Mouse (Mus musculus) forebrain, embryonic 13.5 days (tissue): ENCODE measurements around the gene Pa2g4. TPM values are rescaled to one million over a fixed set of nuclear protein-coding genes. Genes with fewer than 3 reads are reported as not detected.
"Not testable (repeated sequence)": the region's sequence is repeated elsewhere in the genome, so short reads cannot be mapped to it uniquely, and the experiment has no call there.

Experiments used
- ATAC-seq: fragments of 200-750 bp; cut with Nextera tagmentation; 2 replicates; pipeline ENCODE4 v1.8.0; 2017
- H3K27ac ChIP-seq: fragments of 300-500 bp; sonication (generic); 2 replicates; pipeline ENCODE4 v1.5.1; 2015; ENCODE audit warnings: inconsistent platforms, mild to moderate bottlenecking, moderate library complexity
- H3K27me3 ChIP-seq: fragments of 300-500 bp; sonication (generic); 2 replicates; pipeline ENCODE4 v1.6.1; 2015; ENCODE audit warnings: mild to moderate bottlenecking, inconsistent platforms
- H3K36me3 ChIP-seq: fragments of 300-500 bp; sonication (generic); 2 replicates; pipeline ENCODE4 v1.6.1; 2015; ENCODE audit warnings: mild to moderate bottlenecking, inconsistent platforms; ENCODE audit not compliant: poor library complexity, severe bottlenecking
- H3K4me1 ChIP-seq: fragments of 300-500 bp; sonication (generic); 2 replicates; pipeline ENCODE4 v1.6.1; 2015; ENCODE audit warnings: inconsistent platforms
- H3K4me2 ChIP-seq: fragments of 300-500 bp; sonication (generic); 2 replicates; pipeline ENCODE4 v1.6.1; 2015; ENCODE audit warnings: inconsistent platforms, mild to moderate bottlenecking, moderate library complexity
- H3K4me3 ChIP-seq: fragments of 300-500 bp; sonication (generic); 2 replicates; pipeline ENCODE4 v1.5.1; 2015; ENCODE audit warnings: mild to moderate bottlenecking, inconsistent platforms
- H3K9ac ChIP-seq: fragments of 300-500 bp; sonication (generic); 2 replicates; pipeline ENCODE4 v1.6.1; 2015; ENCODE audit warnings: mild to moderate bottlenecking, inconsistent platforms
- H3K9me3 ChIP-seq: fragments of 300-500 bp; sonication (generic); replicated peaks from 2 replicates; pipeline ENCODE4 v1.6.1; 2016; ENCODE audit warnings: inconsistent platforms
- WGBS: fragments of 180-500 bp; shearing (Covaris S2); methylation state at CpG from one replicate; pipeline ENCODE4 v1.1.7; 2015; 5-methylcytosine and 5-hydroxymethylcytosine counted together
- polyA plus RNA-seq: library from polyadenylated mRNA; unstranded; fragments of >200 nt; fragmentation: Nextera tagmentation; extraction: Ambion mirVana; gene quantifications from 2 replicates; pipeline ENCODE4 v1.2.1, GENCODE M21; 2015

Gene Pa2g4
- polyA plus RNA-seq, 1 experiment from 2014 or later: 173 TPM

DNA sequence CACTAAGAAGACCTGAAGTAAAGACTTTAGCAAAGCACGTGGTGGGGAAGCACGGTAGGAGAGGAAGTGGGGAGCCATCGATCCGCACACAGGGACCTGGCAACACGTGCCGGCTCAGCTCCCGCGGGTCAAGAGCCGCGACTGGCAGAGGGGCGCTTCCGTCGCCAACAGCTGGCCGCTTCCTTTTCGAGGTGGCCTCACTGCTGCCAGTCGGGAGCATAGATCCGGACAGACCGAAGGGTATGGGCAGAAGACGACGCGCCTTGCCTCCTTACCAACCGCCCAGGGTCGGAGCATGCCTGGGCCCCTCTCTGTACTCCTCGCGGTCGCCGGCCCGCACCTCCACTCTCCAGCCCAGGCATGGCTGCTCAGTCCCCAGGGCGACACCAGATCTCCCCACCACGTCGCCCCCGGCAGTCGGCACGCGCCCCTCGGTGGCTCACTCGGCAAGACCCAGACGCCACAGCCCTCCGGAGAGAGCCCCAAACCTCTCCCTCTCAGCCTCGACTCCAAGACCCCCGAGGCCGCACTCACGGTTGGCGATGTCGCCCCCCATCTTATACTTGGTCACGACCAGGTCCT lies 490 bp downstream of the Pa2g4 start:
- peaks cover 35% of the 10 kb centered on the region for H3K36me3 ChIP-seq
- WGBS: under 1% methylated on average over 46 of the region's 46 CpGs

DNA sequence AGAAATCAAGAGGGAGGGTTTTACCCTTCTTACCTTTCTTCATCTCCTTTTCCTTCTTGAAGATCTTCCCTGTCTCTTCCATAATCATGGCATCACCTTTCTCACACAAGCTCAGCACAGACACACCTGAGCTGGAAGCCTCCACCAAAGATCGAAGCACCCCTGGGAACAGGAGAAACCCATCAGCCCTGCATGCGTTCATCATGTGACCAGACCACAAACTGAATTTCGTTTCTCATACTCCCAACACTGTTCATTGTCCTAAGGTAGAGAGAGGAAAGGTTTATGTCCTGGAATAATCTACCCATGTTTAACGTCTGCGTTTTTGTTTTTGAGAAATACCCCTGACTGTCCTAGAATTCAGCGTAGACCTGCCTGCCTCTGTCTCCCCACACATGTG lies 2.2 kb downstream of the Pa2g4 start:
- no peak overlapping the region for H3K27ac ChIP-seq
- peak overlapping the region; percentile 94 for H3K4me2 ChIP-seq
- 89% methylated on average over 6 of the region's 6 CpGs for WGBS
- H3K9ac ChIP-seq: peak overlapping the region; percentile 96
- no peak for ATAC-seq
- peaks cover 23% of the 10 kb centered on the region for H3K4me1 ChIP-seq
- H3K36me3 ChIP-seq: peaks cover 52% of the 10 kb centered on the region
- no peaks in the 10 kb centered on the region for H3K27me3 ChIP-seq
- H3K4me3 ChIP-seq: 0 out of 2 replicates have a peak overlapping the region, but pooled peaks have one; percentile 90
- no peaks in the 10 kb centered on the region for H3K9me3 ChIP-seq

More for the DNA sequence above, 490 bp downstream of the Pa2g4 start:
- Histone ChIP-seq H3K4me3 (peak overlapping the region; percentile 90), H3K9me3 (no peaks in the 10 kb centered on the region), H3K27ac (peak overlapping the region; percentile 83), H3K27me3 (no peaks in the 10 kb centered on the region), H3K9ac (peak overlapping the region; percentile 96), H3K4me2 (peak overlapping the region; percentile 94), H3K4me1 (peaks cover 23% of the 10 kb centered on the region)
- ATAC-seq: no peak; the same call in 1 of the 2 replicates

DNA sequence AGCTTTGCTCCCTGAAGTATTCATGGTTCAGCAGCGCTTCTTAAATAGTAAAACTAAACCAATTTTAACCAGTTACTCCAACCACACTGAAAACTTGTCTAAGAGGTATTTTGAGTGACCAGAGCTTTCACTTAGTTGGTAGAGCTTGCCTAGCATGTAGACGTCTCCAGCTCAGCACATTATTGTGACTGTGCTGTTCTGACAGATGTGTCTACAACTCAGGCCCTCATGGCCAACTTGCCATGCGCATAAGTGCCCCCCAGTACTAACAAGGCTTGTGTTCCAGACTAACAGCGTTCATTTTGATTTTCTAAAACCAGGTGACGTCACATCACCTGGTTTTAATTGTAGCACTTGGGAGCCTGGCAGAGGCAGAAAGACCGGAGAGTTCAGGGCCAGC lies 8.8 kb downstream of the Pa2g4 start:
- Histone ChIP-seq H3K27ac (no peak overlapping the region; the same call in 1 of the 2 replicates), H3K27me3 (no peaks in the 10 kb centered on the region), H3K9ac (no peak overlapping the region), H3K36me3 (peaks cover 51% of the 10 kb centered on the region), H3K4me2 (no peak overlapping the region), H3K9me3 (no peaks in the 10 kb centered on the region), H3K4me1 (no peaks in the 10 kb centered on the region), H3K4me3 (no peak overlapping the region)
- no peak for ATAC-seq
- WGBS: 88% methylated on average over 6 of the region's 6 CpGs

DNA sequence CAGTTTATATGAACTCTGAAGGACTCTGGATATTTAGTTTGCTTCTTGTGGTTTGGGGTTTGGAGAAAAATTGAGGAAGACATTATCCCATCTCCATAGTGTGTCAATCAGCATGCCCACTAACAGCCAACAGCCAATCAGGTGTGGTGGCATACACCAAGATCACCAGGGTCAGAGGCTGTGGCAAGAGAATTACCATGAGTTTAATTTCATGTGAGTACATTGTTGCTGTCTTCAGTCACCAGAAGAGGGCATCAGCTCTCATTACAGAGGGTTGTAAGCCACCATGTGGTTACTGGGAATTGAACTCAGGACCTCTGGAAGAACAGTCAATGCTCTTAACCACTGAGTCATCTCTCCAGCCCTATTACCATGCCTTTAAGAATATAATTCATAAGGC lies 9.5 kb downstream of the Pa2g4 start:
- no peak overlapping the region for H3K27ac ChIP-seq
- H3K4me2 ChIP-seq: no peak overlapping the region
- peaks cover 44% of the 10 kb centered on the region for H3K36me3 ChIP-seq
- H3K9me3 ChIP-seq: no peaks in the 10 kb centered on the region
- no peak for ATAC-seq
- H3K27me3 ChIP-seq: no peaks in the 10 kb centered on the region
- H3K9ac ChIP-seq: no peak overlapping the region
- no peak overlapping the region for H3K4me3 ChIP-seq
- no peaks in the 10 kb centered on the region for H3K4me1 ChIP-seq

DNA sequence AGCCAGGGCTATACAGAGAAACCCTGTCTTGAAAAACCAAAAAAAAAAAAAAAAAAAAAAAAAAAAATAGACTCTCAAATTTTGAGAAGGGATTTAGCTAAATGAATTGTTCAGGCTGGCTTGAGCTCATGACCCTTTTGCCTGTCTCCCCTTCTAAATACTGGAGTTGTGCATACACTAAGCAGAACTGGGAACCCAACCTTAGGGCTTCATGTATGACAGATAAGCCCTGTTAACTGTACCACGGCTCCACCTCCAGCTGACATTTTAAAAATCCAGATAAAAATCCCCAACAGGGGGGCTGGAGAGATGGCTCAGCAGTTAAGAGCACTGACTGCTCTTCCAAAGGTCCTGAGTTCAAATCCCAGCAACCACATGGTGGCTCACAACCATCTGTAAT lies 10.2 kb downstream of the Pa2g4 start:
- not testable (repeated sequence) for H3K4me1 ChIP-seq, H3K27me3 ChIP-seq, H3K4me3 ChIP-seq, ATAC-seq, H3K9ac ChIP-seq, H3K4me2 ChIP-seq, H3K9me3 ChIP-seq, H3K27ac ChIP-seq
- WGBS: 92% methylated on average over 1 of the region's 1 CpGs
- peaks cover 37% of the 10 kb centered on the region for H3K36me3 ChIP-seq

DNA sequence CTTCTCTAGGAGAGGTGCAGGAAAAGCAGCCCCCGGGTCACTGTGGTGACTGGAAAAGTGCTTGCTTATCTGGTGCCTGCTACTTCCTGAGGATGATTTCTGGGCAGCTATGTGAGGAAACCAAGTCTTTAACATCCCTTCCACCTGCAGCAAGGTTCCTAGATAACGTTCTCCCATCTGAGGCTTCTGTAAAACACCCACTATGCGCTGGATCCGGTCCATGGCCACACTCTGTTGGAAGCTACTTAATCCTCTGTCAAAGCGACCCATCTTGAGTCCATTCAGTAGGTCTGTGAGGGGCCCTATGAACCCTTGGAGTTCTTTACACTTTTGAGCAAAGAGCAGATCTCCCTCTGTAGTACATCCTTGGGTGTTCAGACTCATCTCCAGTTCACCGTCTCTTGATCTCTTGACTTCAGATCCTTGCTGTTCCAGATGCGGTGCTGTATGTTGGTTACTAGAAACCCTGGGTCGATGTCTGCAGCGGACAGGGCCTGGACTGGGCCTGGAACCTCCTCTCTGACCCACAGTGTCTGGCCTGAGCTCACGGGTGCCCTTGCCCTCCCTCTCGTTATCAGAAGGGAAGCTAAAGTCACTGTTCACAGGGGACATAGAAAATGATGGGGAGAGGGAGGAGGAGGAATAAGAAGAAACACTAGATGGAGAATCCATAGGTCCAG lies 15.5 kb downstream of the Pa2g4 start:
- WGBS: 91% methylated on average over 11 of the region's 11 CpGs
- H3K4me2 ChIP-seq: not testable (repeated sequence)
- peaks cover 16% of the 10 kb centered on the region for H3K4me1 ChIP-seq

DNA sequence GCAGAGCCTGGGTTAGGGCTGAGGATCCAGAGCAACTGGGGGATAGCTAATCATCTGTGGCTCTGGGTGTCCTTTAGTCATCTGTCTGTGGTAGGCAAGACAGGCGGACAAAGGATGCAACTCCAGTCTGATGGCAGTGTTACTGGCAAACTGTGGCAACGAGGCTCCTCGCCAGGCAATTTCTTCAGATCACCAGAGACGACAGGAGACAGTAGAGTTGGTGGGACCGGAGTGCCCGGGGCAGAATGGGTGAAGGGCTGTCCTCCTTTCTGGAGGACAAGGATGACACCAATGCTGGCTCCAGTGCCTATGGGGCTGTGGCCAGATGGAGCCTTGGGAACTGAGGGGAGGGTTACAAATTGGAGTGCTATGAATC lies 16.1 kb downstream of the Pa2g4 start:
- not testable (repeated sequence) for H3K9ac ChIP-seq, H3K4me3 ChIP-seq, ATAC-seq, H3K9me3 ChIP-seq, H3K27me3 ChIP-seq
- 69% methylated on average over 6 of the region's 6 CpGs for WGBS
- Histone ChIP-seq H3K27ac (peak overlapping the region; percentile 65), H3K4me1 (peaks cover 16% of the 10 kb centered on the region), H3K36me3 (peaks cover 11% of the 10 kb centered on the region), H3K4me2 (peak overlapping the region; percentile 30)

More for the DNA sequence above, 15.5 kb downstream of the Pa2g4 start:
- not testable (repeated sequence) for H3K4me3 ChIP-seq, H3K27me3 ChIP-seq, H3K27ac ChIP-seq, H3K9me3 ChIP-seq, H3K9ac ChIP-seq, ATAC-seq, H3K36me3 ChIP-seq

DNA sequence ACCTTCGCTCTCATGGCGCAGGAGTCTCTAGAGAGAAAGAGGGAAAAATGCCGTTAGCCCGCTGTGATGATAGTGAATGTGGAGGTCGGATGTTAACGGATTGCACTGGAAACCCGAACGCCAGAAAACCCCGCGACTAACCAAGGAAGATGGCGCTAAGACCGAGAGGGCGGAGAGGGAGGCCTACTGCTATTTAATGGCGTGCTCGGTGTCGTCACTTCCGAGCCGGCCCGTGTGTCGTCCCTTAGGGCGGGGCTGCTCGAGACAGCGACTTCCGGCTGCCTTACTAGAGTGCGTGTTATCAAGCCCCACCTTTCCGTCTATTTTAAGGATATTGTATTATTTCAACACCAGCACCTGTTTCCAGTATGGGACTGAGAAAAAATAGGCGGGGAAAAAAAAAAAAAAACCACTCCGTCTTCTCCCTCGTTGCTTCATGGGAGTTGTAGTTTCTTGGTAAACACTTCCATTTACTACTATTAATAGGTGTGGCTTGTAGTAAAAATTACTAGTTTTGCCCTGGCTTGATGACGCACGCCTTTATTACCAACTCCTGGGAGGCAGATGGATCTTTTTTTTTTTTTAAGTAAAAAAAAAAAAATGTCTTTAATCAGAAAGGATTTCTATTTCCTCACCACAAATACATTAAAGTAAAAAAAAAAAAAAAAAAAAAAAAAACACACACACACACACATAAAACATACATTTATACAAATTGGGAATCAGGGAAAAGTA lies 16.7 kb downstream of the Pa2g4 start, which contains the start of gene Rpl41:
Gene Rpl41 (minus strand): TSS at position 359 of the 735 bp plus-strand sequence.
- H3K9ac ChIP-seq: peak within 1 kb of the TSS; percentile 94
- no peaks in the 10 kb centered on the region for H3K27me3 ChIP-seq
- WGBS: under 1% methylated on average over 31 of the region's 31 CpGs
- peak within 1 kb of the TSS; percentile 95 for H3K27ac ChIP-seq
- peaks cover 16% of the 10 kb centered on the region for H3K4me1 ChIP-seq
- H3K36me3 ChIP-seq: peaks cover 16% of the 10 kb centered on the region
- ATAC-seq: peak; percentile 91
- H3K9me3 ChIP-seq: no peaks in the 10 kb centered on the region
- H3K4me2 ChIP-seq: peak within 1 kb of the TSS; percentile 89
- peak within 1 kb of the TSS; percentile 77 for H3K4me3 ChIP-seq

DNA sequence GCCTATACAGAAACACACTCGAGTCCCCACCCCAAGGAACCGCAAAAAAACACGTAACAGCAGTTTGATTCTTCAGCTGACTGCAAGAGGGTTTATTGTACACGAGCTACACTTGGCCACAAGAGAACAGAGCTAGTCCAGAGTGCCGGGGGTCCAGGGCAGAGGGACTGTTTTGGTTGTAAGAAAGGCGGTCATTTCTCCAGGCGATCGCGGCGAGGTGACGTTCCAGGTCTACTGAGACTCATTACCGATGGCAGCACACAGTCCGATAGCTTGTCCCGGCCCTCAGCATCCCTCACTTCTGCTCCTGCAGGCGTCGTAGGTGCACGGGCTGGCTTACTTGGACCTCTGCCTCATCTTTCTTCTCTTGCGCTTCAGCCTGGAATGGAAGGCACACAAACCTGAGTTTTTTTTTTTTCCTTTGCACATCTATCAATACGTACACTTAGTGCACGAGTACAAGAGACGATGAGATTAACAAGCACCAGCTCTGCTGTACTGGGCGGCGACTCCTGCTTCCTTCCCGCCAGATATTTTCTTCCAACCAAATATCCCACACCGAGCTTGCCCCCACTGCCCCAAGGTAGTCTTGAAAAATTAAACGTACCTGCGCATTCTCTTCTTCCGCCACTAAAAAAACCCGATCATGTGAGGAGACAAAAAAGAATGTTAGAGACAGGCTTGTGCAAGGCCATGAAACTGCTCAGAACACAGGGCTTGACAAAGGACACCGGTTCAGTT lies 17.6 kb downstream of the Pa2g4 start:
- under 1% methylated on average over 29 of the region's 30 CpGs for WGBS
- H3K27ac ChIP-seq: peak overlapping the region; percentile 95
- peaks cover 25% of the 10 kb centered on the region for H3K36me3 ChIP-seq
- H3K4me2 ChIP-seq: peak overlapping the region; percentile 89
- H3K27me3 ChIP-seq, H3K9me3 ChIP-seq, ATAC-seq: not testable (repeated sequence)
- H3K4me1 ChIP-seq: peaks cover 21% of the 10 kb centered on the region
- H3K9ac ChIP-seq: peak overlapping the region; percentile 94
- H3K4me3 ChIP-seq: peak overlapping the region; percentile 77

DNA sequence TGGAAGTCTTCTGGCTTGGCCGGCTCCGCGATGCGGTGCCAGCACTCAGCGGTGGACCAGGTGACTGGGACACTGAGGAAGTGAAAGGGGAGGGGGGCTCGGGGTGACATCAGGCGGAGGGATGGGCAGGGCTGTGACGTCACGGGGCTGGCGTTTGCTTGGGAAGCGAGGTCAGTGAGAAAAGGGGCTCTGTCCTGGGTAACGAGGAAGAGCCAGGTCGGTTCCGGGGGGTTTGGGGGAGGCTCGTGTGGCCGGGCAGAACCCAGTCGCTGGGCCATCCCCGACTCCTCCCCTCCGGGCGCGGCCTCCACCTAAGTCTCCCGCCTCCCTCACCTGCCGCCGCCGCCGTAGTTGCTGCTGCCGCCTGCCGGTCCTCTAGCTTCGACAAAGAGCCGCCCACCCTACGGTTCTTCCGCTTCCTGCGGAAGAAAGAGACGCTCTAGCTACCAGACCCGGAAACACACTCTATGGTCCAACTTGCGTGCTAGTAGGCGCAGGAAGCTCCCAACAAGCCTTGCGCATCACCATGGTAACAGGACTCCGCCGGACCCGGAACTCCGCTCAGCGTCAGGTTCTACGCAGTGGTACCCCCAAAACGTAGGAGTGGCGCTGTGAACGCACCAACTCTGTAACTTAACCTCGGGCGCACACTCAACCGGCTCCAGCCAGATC lies 18.3 kb downstream of the Pa2g4 start, which contains the start of gene Zc3h10:
Gene Zc3h10 (minus strand): TSS at position 414 of the 672 bp plus-strand sequence.
- peak within 1 kb of the TSS; percentile 95 for H3K27ac ChIP-seq
- no peaks in the 10 kb centered on the region for H3K9me3 ChIP-seq
- peak within 1 kb of the TSS; percentile 77 for H3K4me3 ChIP-seq
- H3K4me2 ChIP-seq: peak within 1 kb of the TSS; percentile 89
- peaks cover 26% of the 10 kb centered on the region for H3K4me1 ChIP-seq
- H3K27me3 ChIP-seq: no peaks in the 10 kb centered on the region
- under 1% methylated on average over 39 of the region's 50 CpGs for WGBS
- peaks cover 33% of the 10 kb centered on the region for H3K36me3 ChIP-seq
- H3K9ac ChIP-seq: peak within 1 kb of the TSS; percentile 94
- ATAC-seq: peak; percentile 90

DNA sequence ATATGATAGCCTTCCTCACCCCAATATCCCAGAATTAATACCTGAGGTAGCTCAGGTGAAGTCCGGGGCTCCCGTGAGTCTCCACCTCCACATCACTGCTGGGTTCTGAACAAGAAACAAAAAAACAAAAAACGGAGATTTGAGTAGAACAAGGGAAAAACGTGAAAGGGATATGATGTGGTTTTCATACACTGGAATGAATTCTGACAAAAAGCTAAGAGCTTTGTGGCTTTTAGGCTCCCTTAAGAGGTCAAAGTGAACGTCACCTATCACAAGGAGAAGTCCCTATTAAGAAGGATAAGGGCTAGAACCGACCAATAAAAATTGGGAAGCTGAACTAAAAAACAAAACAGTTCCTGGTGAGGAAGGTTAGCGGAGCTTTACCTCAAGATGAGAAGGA lies 19.0 kb downstream of the Pa2g4 start:
- ATAC-seq: no peak
- WGBS: 26% methylated on average over 7 of the region's 7 CpGs
- peak overlapping the region; percentile 77 for H3K4me3 ChIP-seq
- H3K27ac ChIP-seq: peak overlapping the region; percentile 95
- H3K9ac ChIP-seq: peak overlapping the region; percentile 94
- H3K36me3 ChIP-seq: peaks cover 39% of the 10 kb centered on the region
- H3K4me2 ChIP-seq: peak overlapping the region; percentile 89
- peaks cover 26% of the 10 kb centered on the region for H3K4me1 ChIP-seq
- no peaks in the 10 kb centered on the region for H3K27me3 ChIP-seq
- no peaks in the 10 kb centered on the region for H3K9me3 ChIP-seq
